Mouse (Mus musculus) kidney, adult 18-20 months (tissue): ENCODE data around the gene Pcdh7.

Experiments
- DNase-seq: peaks from one replicate; pipeline ENCODE4 v3.0.0; 2021

The Pcdh7 gene

DNA sequence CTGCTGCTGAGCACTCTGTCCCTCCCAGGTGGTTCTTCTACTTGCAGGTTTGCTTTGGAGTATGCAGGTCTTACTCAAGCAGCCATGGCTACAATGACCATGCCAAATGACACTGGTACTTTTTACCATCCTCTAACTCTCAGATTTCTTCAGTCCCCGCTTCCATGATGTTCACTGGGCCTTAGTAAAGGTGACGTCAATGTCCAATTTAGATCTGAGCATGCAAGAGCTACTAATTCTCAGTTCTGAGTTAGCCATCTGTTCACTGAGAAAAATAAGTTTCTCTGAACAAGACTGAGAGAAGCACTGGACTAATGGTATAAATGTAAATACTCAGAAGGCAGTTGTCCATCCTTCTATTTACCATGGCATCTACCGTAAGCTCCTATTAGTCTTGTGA, 457.8 kb downstream of the Pcdh7 start:
- DNase-seq = no peak
